Mouse (Mus musculus) spleen, postnatal 36 days (tissue): ENCODE results near the gene Gm8947.
"Not testable (repeated sequence)": the region's sequence is repeated elsewhere in the genome, so short reads cannot be mapped to it uniquely, and the experiment has no call there.

Experiments
- DNase-seq, 2 experiments: peaks; one replicate each; pipeline ENCODE4 v3.0.0; 2022; ENCODE audit warnings: low spot score in 2 of 2, mixed read lengths in 1 of 2

Gm8947 gene

DNA sequence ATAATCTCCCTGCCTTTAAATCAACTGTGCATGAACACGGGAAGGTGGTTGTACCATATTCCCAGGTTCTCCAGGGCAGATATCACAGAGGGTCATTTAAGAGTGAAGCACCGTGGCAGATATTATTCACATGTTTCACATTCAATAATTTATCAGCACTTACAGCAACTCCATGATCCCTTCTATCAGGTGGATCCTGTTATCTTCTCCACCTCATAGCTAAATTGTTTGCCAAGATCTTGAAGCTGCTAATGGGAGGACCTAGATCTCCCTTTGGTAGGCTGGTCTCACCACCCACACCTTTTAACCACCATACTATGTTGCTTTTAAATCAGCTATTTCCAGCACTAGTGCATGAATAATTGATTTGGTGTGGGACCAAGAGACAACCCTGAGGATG is 12.0 kb upstream of the Gm8947 start:
- no peak for DNase-seq

- not testable (repeated sequence) for DNase-seq
These were observed 9.9 kb upstream of the Gm8947 start, which contains the start of gene Gm47985 for GRCm38 (mm10) chr1:151182266-151182665. Gene Gm47985 (plus strand): TSS chr1:151182537.

- DNase-seq: not testable (repeated sequence)
These were observed 6.0 kb upstream of the Gm8947 start for GRCm38 (mm10) chr1:151186186-151186585.

DNA sequence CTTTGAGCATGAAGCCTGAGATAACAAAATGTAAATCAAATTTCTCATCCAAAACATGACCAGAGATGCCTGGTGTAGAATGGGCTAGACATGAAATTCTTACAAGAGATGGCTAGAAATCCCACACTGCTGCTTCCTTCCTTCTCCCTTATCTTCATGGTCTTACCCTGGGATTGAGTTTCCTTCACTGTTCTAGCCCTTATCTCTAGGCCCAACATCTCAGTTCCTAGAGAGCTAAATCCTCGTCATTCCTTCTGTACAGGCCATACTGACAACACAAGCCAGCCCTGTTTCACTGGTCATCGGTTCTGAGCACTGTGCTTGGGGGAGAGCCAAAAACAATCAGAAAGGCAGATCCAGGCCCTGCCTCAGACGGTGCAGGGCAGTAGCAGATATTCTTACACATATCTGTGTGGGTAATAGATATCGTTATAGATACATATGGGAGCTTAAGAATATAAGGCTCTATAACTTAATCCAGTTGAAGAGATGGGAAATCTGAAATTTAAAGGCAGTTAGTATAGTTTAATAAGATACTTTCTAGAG is 5.2 kb upstream of the Gm8947 start:
- not testable (repeated sequence) for DNase-seq

GRCm38 (mm10) chr1:151188469-151188868 is 3.7 kb upstream of the Gm8947 start:
- DNase-seq: no peak

GRCm38 (mm10) chr1:151192739-151193138 is 563 bp downstream of the Gm8947 start:
- DNase-seq: not testable (repeated sequence)

GRCm38 (mm10) chr1:151195986-151196385 is 3.8 kb downstream of the Gm8947 start:
- not testable (repeated sequence) for DNase-seq

GRCm38 (mm10) chr1:151196690-151197089 is 4.5 kb downstream of the Gm8947 start:
- not testable (repeated sequence) for DNase-seq

- DNase-seq: peak in 1 of 2 experiments; percentile 45
These were observed 5.9 kb downstream of the Gm8947 start, which contains the start of gene Gm47995 for GRCm38 (mm10) chr1:151198120-151198519. Gene Gm47995 (plus strand): TSS chr1:151198448.

DNA sequence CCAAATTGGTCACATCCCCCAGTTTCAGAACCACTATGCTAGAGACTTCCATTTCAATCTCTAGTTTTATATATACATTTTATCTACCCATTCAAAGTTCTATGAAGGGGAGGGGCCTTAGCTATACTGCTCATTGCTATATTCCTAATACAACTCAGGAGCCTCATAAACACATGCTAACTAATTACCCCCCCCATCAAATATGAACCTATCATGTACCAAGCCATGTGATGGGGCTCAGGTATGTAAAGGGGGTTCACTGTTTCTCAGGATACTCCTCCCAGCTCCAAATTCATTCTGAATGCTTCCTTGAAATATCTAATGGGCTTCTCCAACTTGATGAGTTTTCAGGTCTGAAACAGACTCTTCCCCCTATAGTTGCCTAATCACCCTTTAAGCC is 8.4 kb downstream of the Gm8947 start:
- not testable (repeated sequence) for DNase-seq

- DNase-seq: not testable (repeated sequence)
These were observed 10.6 kb downstream of the Gm8947 start for GRCm38 (mm10) chr1:151202771-151203170.

GRCm38 (mm10) chr1:151203818-151204217 is 11.6 kb downstream of the Gm8947 start, which contains the start of gene 3110040M04Rik:
Gene 3110040M04Rik (plus strand): TSS chr1:151204121.
- not testable (repeated sequence) for DNase-seq

DNA sequence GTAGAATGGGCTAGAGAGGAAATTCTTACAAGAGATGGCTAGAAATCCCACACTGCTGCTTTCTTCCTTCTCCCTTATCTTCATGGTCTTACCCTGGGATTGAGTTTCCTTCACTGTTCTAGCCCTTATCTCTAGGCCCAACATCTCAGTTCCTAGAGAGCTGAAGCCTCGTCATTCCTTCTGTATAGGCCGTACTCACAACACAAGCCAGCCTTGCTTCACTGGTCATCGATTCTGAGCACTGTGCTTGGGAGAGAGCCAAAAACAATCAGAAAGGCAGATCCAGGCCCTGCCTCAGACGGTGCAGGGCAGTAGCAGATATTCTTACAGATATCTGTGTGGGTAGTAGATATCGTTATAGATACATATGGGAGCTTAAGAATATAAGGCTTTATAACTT is 16.3 kb downstream of the Gm8947 start:
- not testable (repeated sequence) for DNase-seq

- not testable (repeated sequence) for DNase-seq
These were observed 16.8 kb downstream of the Gm8947 start for GRCm38 (mm10) chr1:151208944-151209343.

GRCm38 (mm10) chr1:151209824-151210355 is 17.7 kb downstream of the Gm8947 start, which contains the start of gene Gm47996:
Gene Gm47996 (plus strand): TSS chr1:151210131.
- DNase-seq: peak; percentile 30 to 55

- not testable (repeated sequence) for DNase-seq
These were observed 19.5 kb downstream of the Gm8947 start for GRCm38 (mm10) chr1:151211666-151212065.

DNA sequence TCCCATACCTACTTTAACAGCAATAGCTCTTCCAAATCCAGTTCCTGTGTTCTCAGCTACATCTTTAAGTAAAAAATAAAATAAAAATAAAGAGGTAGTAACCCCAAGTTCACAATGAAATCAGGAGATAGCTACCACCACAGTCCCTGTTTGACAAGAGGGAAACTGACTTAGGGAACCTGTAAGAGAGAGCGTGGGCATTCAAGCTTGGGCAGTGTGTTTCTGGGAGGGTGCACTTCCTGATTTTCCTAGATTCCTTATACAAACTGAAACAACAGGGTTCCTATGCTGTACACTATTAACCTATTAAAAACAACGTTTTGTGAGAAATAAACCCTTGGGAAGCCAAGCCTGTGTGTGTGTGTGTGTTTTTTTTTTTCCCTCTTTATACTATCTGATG is 22.7 kb downstream of the Gm8947 start:
- DNase-seq: no peak

- no peak for DNase-seq
These were observed 23.8 kb downstream of the Gm8947 start for GRCm38 (mm10) chr1:151215985-151216384.

DNA sequence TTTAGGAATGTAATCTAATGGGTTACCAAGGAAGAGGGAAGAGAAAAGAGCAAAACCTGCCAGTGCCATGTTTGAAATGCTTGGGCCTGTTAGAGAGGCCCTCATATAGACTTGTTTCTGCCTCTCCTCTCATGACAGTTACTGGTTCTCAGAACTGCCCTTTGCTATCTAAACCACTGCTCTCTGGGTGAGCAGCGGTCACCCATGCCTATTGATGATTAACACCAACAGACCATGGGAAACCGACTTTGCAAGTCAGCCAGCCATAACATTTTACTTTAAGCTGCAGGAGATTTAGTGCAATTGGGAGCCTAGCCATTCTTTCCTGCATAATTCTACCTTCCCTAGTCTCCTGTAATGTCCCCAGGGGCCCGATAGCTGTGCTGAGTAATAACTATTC is 24.2 kb downstream of the Gm8947 start:
- DNase-seq: no peak

DNA sequence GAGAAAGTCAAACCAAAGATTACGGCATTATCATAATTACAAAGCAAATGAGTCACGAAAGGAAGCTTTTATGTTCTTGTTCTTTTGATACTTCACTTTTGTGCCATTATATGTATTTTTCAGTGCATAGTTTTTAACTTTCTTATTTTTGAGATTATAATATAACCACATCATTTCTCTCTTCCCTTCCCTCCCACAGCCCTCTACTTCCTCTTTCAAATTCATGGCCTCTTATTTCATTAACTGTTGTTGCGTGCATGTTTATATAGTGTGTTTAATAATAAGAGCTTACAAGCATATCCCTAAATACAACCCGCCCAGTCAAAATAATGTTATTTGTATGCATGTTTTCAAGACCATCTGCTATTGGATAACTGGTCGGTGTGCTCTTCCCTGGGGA is 26.9 kb downstream of the Gm8947 start:
- no peak for DNase-seq

GRCm38 (mm10) chr1:151220098-151220497 is 27.9 kb downstream of the Gm8947 start:
- no peak for DNase-seq

- DNase-seq: no peak
These were observed 30.5 kb downstream of the Gm8947 start for GRCm38 (mm10) chr1:151222561-151223267.

GRCm38 (mm10) chr1:151223377-151223776 is 31.2 kb downstream of the Gm8947 start:
- DNase-seq: no peak
